Mouse (Mus musculus): ENCODE data around the gene Usp44. TPM values are rescaled to one million over a fixed set of nuclear protein-coding genes. Genes with fewer than 3 reads are reported as not detected.

Usp44 gene
- polyA plus RNA-seq, 1 experiment from 2014 or later: 0.23 TPM

GRCm38 (mm10) chr10:93846706-93847105 is 15.4 kb downstream of the Usp44 start:
- H3K4me3 ChIP-seq (ENCODE audit: low read depth, low read length): no peak overlapping the region
- WGBS (ENCODE audit: insufficient replicate concordance): 92% methylated on average over 13 of the region's 13 CpGs
- no peaks in the 10 kb centered on the region for H3K27me3 ChIP-seq (ENCODE audit: insufficient read depth, low read length)
- H3K9me3 ChIP-seq (ENCODE audit: low read length): no peaks in the 10 kb centered on the region
- DNase-seq: no peak
- TF ChIP-seq EP300 (IDR thresholded peaks at IDR 0.05; ENCODE audit: low read depth): no peak
- TF ChIP-seq CTCF (IDR thresholded peaks at IDR 0.05; ENCODE audit: low read depth): no peak
- H3K4me2 ChIP-seq (ENCODE audit: low read depth, low read length): no peak overlapping the region
- ATAC-seq: no peak
- no peaks in the 10 kb centered on the region for H3K4me1 ChIP-seq (ENCODE audit: insufficient read depth)
- no peak overlapping the region for H3K27ac ChIP-seq (ENCODE audit: low read depth)
- H3K9ac ChIP-seq (replicated peaks): no peak overlapping the region
- no peaks in the 10 kb centered on the region for H3K36me3 ChIP-seq (replicated peaks; ENCODE audit: insufficient read depth, low read length)

DNA sequence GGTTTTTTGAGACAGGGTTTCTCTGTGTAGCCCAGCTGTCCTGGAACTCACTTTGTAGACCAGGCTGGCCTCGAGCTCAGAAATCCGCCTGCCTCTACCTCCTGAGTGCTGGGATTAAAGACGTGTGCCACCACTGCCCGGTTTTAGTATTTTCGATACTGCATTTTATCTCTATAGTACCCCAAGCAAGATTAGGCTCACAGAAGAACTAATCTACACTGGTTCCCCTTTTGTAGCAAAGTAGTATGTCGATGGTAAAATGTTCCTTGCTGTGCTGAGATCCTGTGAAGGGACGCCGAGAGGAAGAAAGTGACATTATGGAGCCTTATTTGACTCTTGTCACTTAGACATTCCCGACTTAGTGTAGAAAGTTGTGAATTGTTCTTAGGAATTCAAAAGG is 23.8 kb downstream of the Usp44 start:
- no peaks in the 10 kb centered on the region for H3K4me1 ChIP-seq (ENCODE audit: insufficient read depth)
- TF ChIP-seq CTCF (IDR thresholded peaks at IDR 0.05; ENCODE audit: low read depth) (no peak), EP300 (IDR thresholded peaks at IDR 0.05; ENCODE audit: low read depth) (no peak)
- DNase-seq (no peak), ATAC-seq (no peak)
- H3K36me3 ChIP-seq (replicated peaks; ENCODE audit: insufficient read depth, low read length): peaks cover 15% of the 10 kb centered on the region
- no peak overlapping the region for H3K4me3 ChIP-seq (ENCODE audit: low read depth, low read length)
- 73% methylated on average over 9 of the region's 9 CpGs for WGBS (ENCODE audit: insufficient replicate concordance)
- no peak overlapping the region for H3K4me2 ChIP-seq (ENCODE audit: low read depth, low read length)
- H3K27me3 ChIP-seq (ENCODE audit: insufficient read depth, low read length): no peaks in the 10 kb centered on the region
- no peak overlapping the region for H3K9ac ChIP-seq (replicated peaks)
- H3K9me3 ChIP-seq (ENCODE audit: low read length): no peaks in the 10 kb centered on the region
- H3K27ac ChIP-seq (ENCODE audit: low read depth): no peak overlapping the region

GRCm38 (mm10) chr10:93856095-93856494 is 24.7 kb downstream of the Usp44 start:
- ATAC-seq (no peak), DNase-seq (no peak)
- WGBS (ENCODE audit: insufficient replicate concordance): 90% methylated on average over 6 of the region's 6 CpGs
- H3K27ac ChIP-seq (ENCODE audit: low read depth): no peak overlapping the region
- no peaks in the 10 kb centered on the region for H3K4me1 ChIP-seq (ENCODE audit: insufficient read depth)
- no peak for TF ChIP-seq CTCF (IDR thresholded peaks at IDR 0.05; ENCODE audit: low read depth)
- no peak for TF ChIP-seq EP300 (IDR thresholded peaks at IDR 0.05; ENCODE audit: low read depth)
- no peak overlapping the region for H3K4me2 ChIP-seq (ENCODE audit: low read depth, low read length)
- H3K9ac ChIP-seq (replicated peaks): no peak overlapping the region
- H3K27me3 ChIP-seq (ENCODE audit: insufficient read depth, low read length): no peaks in the 10 kb centered on the region
- no peak overlapping the region for H3K4me3 ChIP-seq (ENCODE audit: low read depth, low read length)
- H3K9me3 ChIP-seq (ENCODE audit: low read length): no peaks in the 10 kb centered on the region
- H3K36me3 ChIP-seq (replicated peaks; ENCODE audit: insufficient read depth, low read length): peaks cover 25% of the 10 kb centered on the region

DNA sequence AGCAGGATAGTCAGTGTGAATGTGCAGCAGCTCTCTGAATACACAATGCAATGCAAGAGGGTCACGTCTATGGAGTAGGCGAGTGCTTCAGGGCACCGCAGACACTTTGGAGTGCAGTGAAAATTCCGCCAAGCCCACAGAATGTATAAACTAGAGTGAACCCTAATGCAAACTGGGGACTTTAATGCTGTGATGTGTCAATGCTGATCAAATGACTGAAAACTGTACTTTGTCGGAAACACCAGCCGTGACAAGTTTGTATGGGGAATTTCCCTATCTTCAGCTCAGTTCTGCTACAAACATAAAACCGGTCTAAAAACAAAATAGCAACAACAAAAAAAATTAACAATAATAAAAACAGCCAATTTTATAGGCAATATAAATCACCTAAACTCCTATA is 37.0 kb downstream of the Usp44 start:
- Histone ChIP-seq H3K9me3 (ENCODE audit: low read length) (no peaks in the 10 kb centered on the region), H3K27ac (ENCODE audit: low read depth) (no peak overlapping the region), H3K4me1 (ENCODE audit: insufficient read depth) (no peaks in the 10 kb centered on the region), H3K4me3 (ENCODE audit: low read depth, low read length) (no peak overlapping the region), H3K4me2 (ENCODE audit: low read depth, low read length) (no peak overlapping the region), H3K36me3 (replicated peaks; ENCODE audit: insufficient read depth, low read length) (peaks cover 89% of the 10 kb centered on the region), H3K9ac (replicated peaks) (no peak overlapping the region), H3K27me3 (ENCODE audit: insufficient read depth, low read length) (no peaks in the 10 kb centered on the region)
- TF ChIP-seq CTCF (IDR thresholded peaks at IDR 0.05; ENCODE audit: low read depth): no peak
- TF ChIP-seq EP300 (IDR thresholded peaks at IDR 0.05; ENCODE audit: low read depth): no peak
- no peak for ATAC-seq
- no peak for DNase-seq
- 94% methylated on average over 7 of the region's 7 CpGs for WGBS (ENCODE audit: insufficient replicate concordance)

DNA sequence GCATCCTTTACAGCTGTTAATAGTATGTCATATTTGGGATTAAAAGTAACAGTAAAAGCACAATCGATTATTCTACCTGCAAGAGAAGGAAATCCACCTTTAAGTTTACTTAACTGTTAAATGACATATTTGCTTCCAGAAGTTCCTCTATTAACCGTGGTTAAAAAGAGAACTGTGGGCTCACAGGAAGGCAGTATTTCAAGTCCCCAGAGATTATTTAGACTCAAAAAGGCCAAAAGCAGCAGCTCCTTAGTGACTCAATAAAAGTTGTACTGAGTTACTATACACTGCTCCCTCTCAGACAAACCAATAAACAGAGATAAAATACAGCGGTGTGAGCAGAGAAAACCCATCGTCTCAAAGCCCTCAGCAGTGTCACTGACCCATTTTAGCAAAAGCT is 37.5 kb downstream of the Usp44 start:
- no peak overlapping the region for H3K9ac ChIP-seq (replicated peaks)
- TF ChIP-seq EP300 (IDR thresholded peaks at IDR 0.05; ENCODE audit: low read depth): no peak
- no peak for TF ChIP-seq CTCF (IDR thresholded peaks at IDR 0.05; ENCODE audit: low read depth)
- no peak for ATAC-seq
- no peak for DNase-seq
- peaks cover 90% of the 10 kb centered on the region for H3K36me3 ChIP-seq (replicated peaks; ENCODE audit: insufficient read depth, low read length)
- H3K4me2 ChIP-seq (ENCODE audit: low read depth, low read length): no peak overlapping the region
- H3K4me3 ChIP-seq (ENCODE audit: low read depth, low read length): no peak overlapping the region
- no peak overlapping the region for H3K27ac ChIP-seq (ENCODE audit: low read depth)
- WGBS (ENCODE audit: insufficient replicate concordance): 73% methylated on average over 4 of the region's 4 CpGs
- no peaks in the 10 kb centered on the region for H3K9me3 ChIP-seq (ENCODE audit: low read length)
- H3K27me3 ChIP-seq (ENCODE audit: insufficient read depth, low read length): no peaks in the 10 kb centered on the region
- no peaks in the 10 kb centered on the region for H3K4me1 ChIP-seq (ENCODE audit: insufficient read depth)

GRCm38 (mm10) chr10:93876772-93877171 is 45.4 kb downstream of the Usp44 start:
- H3K36me3 ChIP-seq (replicated peaks; ENCODE audit: insufficient read depth, low read length): peaks cover 76% of the 10 kb centered on the region

DNA sequence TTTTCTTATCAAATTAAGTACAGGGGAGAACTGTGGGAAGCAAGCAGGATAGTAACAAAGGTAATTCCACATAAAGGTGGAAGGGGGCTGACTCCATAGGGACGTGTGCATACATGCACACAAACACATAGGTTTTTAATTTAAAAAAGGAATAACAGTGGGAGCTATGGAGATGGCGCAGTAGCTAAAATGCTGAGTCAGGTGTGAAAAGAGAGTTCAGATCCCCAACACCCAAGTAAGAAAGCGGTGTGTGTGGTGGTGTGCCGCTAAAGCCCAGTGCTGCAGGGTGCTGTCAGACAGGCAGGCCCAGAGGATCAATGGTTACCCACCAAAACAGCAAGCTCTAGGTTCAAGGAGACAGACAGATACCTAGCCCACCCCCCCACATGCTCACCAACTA is 47.4 kb downstream of the Usp44 start:
- TF ChIP-seq EP300 (IDR thresholded peaks at IDR 0.05; ENCODE audit: low read depth) (no peak), CTCF (IDR thresholded peaks at IDR 0.05; ENCODE audit: low read depth) (no peak)
- DNase-seq: no peak

More at GRCm38 (mm10) chr10:93876772-93877171, 45.4 kb downstream of the Usp44 start:
- no peak overlapping the region for H3K4me2 ChIP-seq (ENCODE audit: low read depth, low read length)
- no peak for DNase-seq
- no peak overlapping the region for H3K27ac ChIP-seq (ENCODE audit: low read depth)
- H3K9me3 ChIP-seq (ENCODE audit: low read length): no peaks in the 10 kb centered on the region
- 93% methylated on average over 1 of the region's 1 CpGs for WGBS (ENCODE audit: insufficient replicate concordance)
- TF ChIP-seq EP300 (IDR thresholded peaks at IDR 0.05; ENCODE audit: low read depth): no peak
- TF ChIP-seq CTCF (IDR thresholded peaks at IDR 0.05; ENCODE audit: low read depth): no peak
- ATAC-seq: no peak
- no peak overlapping the region for H3K9ac ChIP-seq (replicated peaks)
- H3K4me1 ChIP-seq (ENCODE audit: insufficient read depth): no peaks in the 10 kb centered on the region
- H3K4me3 ChIP-seq (ENCODE audit: low read depth, low read length): no peak overlapping the region
- no peaks in the 10 kb centered on the region for H3K27me3 ChIP-seq (ENCODE audit: insufficient read depth, low read length)

More for the DNA sequence above, 47.4 kb downstream of the Usp44 start:
- Histone ChIP-seq H3K4me1 (ENCODE audit: insufficient read depth) (peaks cover 12% of the 10 kb centered on the region), H3K27me3 (ENCODE audit: insufficient read depth, low read length) (no peaks in the 10 kb centered on the region), H3K9ac (replicated peaks) (no peak overlapping the region), H3K27ac (ENCODE audit: low read depth) (no peak overlapping the region), H3K4me2 (ENCODE audit: low read depth, low read length) (no peak overlapping the region), H3K36me3 (replicated peaks; ENCODE audit: insufficient read depth, low read length) (peaks cover 68% of the 10 kb centered on the region), H3K9me3 (ENCODE audit: low read length) (no peaks in the 10 kb centered on the region), H3K4me3 (ENCODE audit: low read depth, low read length) (no peak overlapping the region)
- ATAC-seq: no peak
- WGBS (ENCODE audit: insufficient replicate concordance): 89% methylated on average over 4 of the region's 4 CpGs
